Mouse (Mus musculus) left cerebral cortex, adult 18-20 months (tissue): ENCODE data around the gene Car1. TPM values are rescaled to one million over a fixed set of nuclear protein-coding genes. Genes with fewer than 3 reads are reported as not detected.
"Not testable (repeated sequence)": the region's sequence is repeated elsewhere in the genome, so short reads cannot be mapped to it uniquely, and the experiment has no call there.

ENCODE experiments used
- DNase-seq, 2 experiments: peaks; one replicate each; pipeline ENCODE4 v3.0.0; 2021 to 2022; ENCODE audit warnings: low spot score in 2 of 2, mixed read lengths in 1 of 2
- total RNA-seq, 2 experiments: library from RNA; stranded (reverse); gene quantifications; 2 replicates each; pipeline ENCODE4 v1.2.3; 2021

Car1 gene
- total RNA-seq, 2 experiments from 2014 or later: not detected

- DNase-seq: no peak
These were observed 22.8 kb downstream of the Car1 start for GRCm38 (mm10) chr3:14785353-14785752.

GRCm38 (mm10) chr3:14783198-14783597 is 25.0 kb downstream of the Car1 start:
- not testable (repeated sequence) for DNase-seq

- DNase-seq: not testable (repeated sequence)
These were observed 25.8 kb downstream of the Car1 start for GRCm38 (mm10) chr3:14782365-14782764.

DNA sequence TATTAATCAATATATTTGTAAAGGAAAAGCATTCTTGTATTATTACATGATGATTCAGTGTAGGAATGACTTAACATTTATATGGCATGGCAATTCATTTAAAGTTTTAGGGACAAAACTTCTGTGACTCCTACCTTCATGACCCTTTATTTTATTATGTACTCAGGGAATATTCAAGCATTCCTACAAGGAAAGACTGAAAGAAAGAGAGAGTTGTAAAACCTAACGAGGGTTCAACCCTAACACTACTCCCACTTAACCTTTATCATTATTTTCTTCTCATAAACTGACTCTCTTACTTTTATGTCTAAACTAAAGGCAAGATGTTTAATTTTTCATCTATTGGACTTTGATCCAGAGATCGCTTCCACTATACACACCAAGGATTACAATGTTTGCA is 28.0 kb downstream of the Car1 start:
- DNase-seq: no peak

GRCm38 (mm10) chr3:14776497-14777162 is 31.5 kb downstream of the Car1 start:
- DNase-seq: not testable (repeated sequence)

- not testable (repeated sequence) for DNase-seq
These were observed 33.6 kb downstream of the Car1 start for GRCm38 (mm10) chr3:14774539-14774938.

- not testable (repeated sequence) for DNase-seq
These were observed 35.7 kb downstream of the Car1 start for GRCm38 (mm10) chr3:14772473-14772872.

DNA sequence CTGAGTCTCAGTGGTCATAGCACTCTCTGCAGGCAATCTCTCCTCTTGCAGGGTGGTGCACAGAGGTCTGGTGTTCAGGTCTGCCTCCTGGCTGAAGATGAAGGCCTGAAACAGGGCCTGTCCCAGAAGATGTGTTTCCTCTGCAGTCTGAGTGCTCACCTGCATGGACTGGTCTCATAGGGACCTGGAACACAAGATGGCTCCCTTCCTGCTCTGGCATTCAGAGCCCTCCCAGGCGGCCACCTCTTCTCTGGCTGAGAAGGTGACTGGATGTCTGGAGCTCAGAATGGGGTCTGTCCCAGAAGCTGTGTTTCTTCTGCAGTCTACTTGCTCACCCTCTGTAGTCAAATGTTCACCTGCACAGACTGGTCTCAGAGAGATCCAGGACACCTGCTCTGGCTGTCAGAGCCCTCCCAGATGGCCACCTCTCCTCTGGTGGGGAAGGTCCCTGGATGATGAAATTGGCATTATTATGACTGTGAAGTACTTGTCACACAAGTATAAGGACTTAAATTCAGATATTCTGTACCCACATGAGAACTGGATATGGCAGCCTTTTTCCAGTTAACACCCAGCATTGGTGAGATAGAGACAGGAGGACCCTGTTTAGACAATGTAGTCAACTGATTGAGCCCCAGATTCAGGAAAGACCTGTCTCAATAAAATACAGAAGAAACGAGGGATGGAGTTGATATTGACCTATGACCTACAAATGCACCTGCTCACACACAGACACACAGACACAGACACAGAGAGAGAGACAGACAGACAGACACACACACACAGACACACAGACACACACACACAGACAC is 43.2 kb downstream of the Car1 start:
- DNase-seq: no peak

- DNase-seq: no peak
These were observed 52.5 kb downstream of the Car1 start for GRCm38 (mm10) chr3:14755716-14756115.

- no peak for DNase-seq
These were observed 62.1 kb downstream of the Car1 start for GRCm38 (mm10) chr3:14746041-14746440.

DNA sequence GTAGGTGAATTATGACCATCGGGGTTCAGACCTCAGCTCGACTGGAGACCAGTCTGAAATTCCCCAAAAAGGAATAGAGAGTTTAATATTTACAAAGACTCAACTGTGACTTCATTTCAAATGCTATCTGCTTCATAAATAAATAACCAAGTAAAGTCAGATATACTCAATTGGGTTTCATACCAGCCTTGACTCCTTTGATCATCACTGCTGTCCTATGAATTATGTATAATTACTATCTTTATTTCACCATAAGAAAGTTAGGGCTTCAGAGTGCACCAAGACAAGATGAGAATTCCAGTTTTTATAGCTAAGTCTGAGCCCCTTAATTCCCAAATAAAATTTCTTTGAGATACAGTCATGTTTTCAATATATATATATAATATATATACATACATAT is 69.9 kb downstream of the Car1 start:
- no peak for DNase-seq

DNA sequence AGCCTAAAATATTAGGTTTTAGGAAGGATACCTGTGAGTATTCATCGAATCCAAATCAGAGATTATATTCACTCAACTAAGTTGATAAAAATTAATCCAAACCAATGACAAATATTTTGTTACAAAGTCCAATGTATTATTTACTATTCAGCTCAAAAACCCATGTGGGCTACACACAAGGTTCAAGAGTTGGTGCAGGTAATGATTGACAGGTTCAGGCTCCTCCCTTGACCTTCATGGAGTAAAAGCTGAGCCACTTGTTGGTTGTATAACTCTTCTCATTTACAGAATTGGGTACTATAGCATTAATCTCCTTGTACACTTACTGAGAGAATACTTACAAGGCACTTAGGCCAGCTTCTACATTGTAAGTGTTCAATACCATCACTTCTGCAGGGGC is 80.7 kb downstream of the Car1 start:
- DNase-seq: not testable (repeated sequence)

GRCm38 (mm10) chr3:14725462-14725861 is 82.7 kb downstream of the Car1 start:
- not testable (repeated sequence) for DNase-seq

Other genes with a start within 250 kb of the Car1 start
- 10 to 100 TPM; 80.2 to 88.0 TPM for gene 1810022K09Rik, start 197.1 kb downstream of the Car1 start, total RNA-seq
- 1 to 10 TPM; 1.4 to 2.4 TPM for gene Car13, start 166.6 kb downstream of the Car1 start, total RNA-seq
- 1 to 10 TPM in 1 of 2 experiments, under 1 TPM in 1; 0.89 to 1.3 TPM for gene Car3, start 55.1 kb upstream of the Car1 start, total RNA-seq
- gene Car2, start 77.9 kb upstream of the Car1 start, total RNA-seq: 100 to 1,000 TPM; 115 to 131 TPM